Mouse (Mus musculus) ES-Bruce4 (cell line): Measurements from ENCODE around the gene Xrcc1. TPM values are rescaled to one million over a fixed set of nuclear protein-coding genes. Genes with fewer than 3 reads are reported as not detected.
A peak's percentile ranks its signal among the peaks of the same experiment; 100 is the strongest.

ENCODE experiments used
- H3K27ac ChIP-seq: 2 replicates; pipeline ENCODE4 v1.5.1; 2012; ENCODE audit warnings: low read length, inconsistent platforms; ENCODE audit not compliant: insufficient read depth
- H3K27me3 ChIP-seq: 2 replicates; pipeline ENCODE4 v1.6.1; 2012; ENCODE audit warnings: mild to moderate bottlenecking, low read length, inconsistent platforms; ENCODE audit not compliant: control insufficient read depth, poor library complexity, insufficient read depth, severe bottlenecking
- H3K36me3 ChIP-seq: 2 replicates; pipeline ENCODE4 v1.6.1; 2012; ENCODE audit warnings: inconsistent platforms, mild to moderate bottlenecking, low read length, moderate library complexity; ENCODE audit not compliant: control insufficient read depth, poor library complexity, insufficient read depth, severe bottlenecking
- H3K4me1 ChIP-seq: one replicate; pipeline ENCODE4 v1.8.1; 2011; ENCODE audit warnings: low read length; ENCODE audit not compliant: control insufficient read depth, insufficient read depth
- H3K4me3 ChIP-seq: 2 replicates; pipeline ENCODE4 v1.5.1; 2011; ENCODE audit warnings: low read depth, mild to moderate bottlenecking, low read length
- H3K9ac ChIP-seq: 2 replicates; pipeline ENCODE4 v1.6.1; 2012; ENCODE audit warnings: low read depth, mild to moderate bottlenecking, inconsistent platforms; ENCODE audit not compliant: poor library complexity, severe bottlenecking
- H3K9me3 ChIP-seq: replicated peaks from 2 replicates; pipeline ENCODE4 v1.6.1; 2012; ENCODE audit warnings: mild to moderate bottlenecking, low read length, inconsistent platforms; ENCODE audit not compliant: control insufficient read depth, poor library complexity, insufficient read depth, severe bottlenecking
- CTCF ChIP-seq: IDR thresholded peaks from one replicate; pipeline ENCODE4 v1.8.1; 2011; ENCODE audit warnings: low read depth, low read length
- EP300 ChIP-seq: IDR thresholded peaks from 2 replicates; pipeline ENCODE4 v1.6.1; 2011; ENCODE audit warnings: low read depth, low read length; ENCODE audit not compliant: insufficient read depth
- POLR2A ChIP-seq: IDR thresholded peaks from one replicate; pipeline ENCODE4 v1.8.1; 2011; ENCODE audit warnings: low read length; ENCODE audit not compliant: insufficient read depth
- polyA plus RNA-seq: library from polyadenylated mRNA; stranded (reverse); fragments of >200 nt; gene quantifications from 2 replicates; pipeline ENCODE4 v1.2.4, GENCODE M21; 2011; ENCODE audit warnings: low read depth; ENCODE audit not compliant: missing spikeins, insufficient read depth, insufficient read length

The Xrcc1 gene
- polyA plus RNA-seq, 1 experiment: 85.8 TPM

GRCm38 (mm10) chr7:24572455-24572854 is 26.4 kb downstream of the Xrcc1 start:
- H3K36me3 ChIP-seq: peaks cover 9% of the 10 kb centered on the region
- H3K27ac ChIP-seq: no peak overlapping the region
- H3K4me1 ChIP-seq: no peaks in the 10 kb centered on the region
- H3K4me3 ChIP-seq: no peak overlapping the region
- no peaks in the 10 kb centered on the region for H3K27me3 ChIP-seq
- H3K9me3 ChIP-seq: no peaks in the 10 kb centered on the region
- TF ChIP-seq EP300: no peak
- TF ChIP-seq CTCF: peak; percentile 20
- H3K9ac ChIP-seq: no peak overlapping the region

- Histone ChIP-seq H3K4me1 (no peaks in the 10 kb centered on the region), H3K9ac (no peak overlapping the region), H3K4me3 (no peak overlapping the region), H3K27me3 (no peaks in the 10 kb centered on the region), H3K36me3 (no peaks in the 10 kb centered on the region), H3K27ac (no peak overlapping the region), H3K9me3 (no peaks in the 10 kb centered on the region)
- TF ChIP-seq EP300: no peak
- no peak for TF ChIP-seq POLR2A
- no peak for TF ChIP-seq CTCF
Measured at GRCm38 (mm10) chr7:24574224-24574796, 28.2 kb downstream of the Xrcc1 start.

DNA sequence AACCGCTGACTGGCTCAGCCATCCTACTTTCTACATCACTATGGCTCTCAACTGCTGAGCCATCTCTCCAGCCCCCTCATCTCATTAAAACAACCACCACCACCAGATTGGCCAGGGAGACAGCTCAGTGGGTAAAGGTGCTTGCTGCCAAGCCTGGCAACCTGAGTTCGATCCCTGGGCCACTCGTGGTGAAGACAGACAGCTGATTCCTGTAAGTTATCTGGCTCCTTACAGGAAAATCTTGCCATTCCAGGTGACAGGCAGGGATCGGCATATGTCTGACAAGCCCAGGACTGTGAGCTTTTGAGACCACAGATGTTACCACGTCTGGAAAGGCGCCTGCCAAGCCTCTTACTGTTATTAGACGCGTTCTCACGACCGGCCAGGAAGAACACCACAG is 31.7 kb downstream of the Xrcc1 start:
- no peaks in the 10 kb centered on the region for H3K4me1 ChIP-seq
- no peaks in the 10 kb centered on the region for H3K9me3 ChIP-seq
- H3K9ac ChIP-seq: no peak overlapping the region
- TF ChIP-seq POLR2A: no peak
- TF ChIP-seq CTCF: no peak
- TF ChIP-seq EP300: no peak
- H3K4me3 ChIP-seq: no peak overlapping the region
- H3K27ac ChIP-seq: no peak overlapping the region
- no peaks in the 10 kb centered on the region for H3K27me3 ChIP-seq
- no peaks in the 10 kb centered on the region for H3K36me3 ChIP-seq

GRCm38 (mm10) chr7:24584876-24585275 is 38.8 kb downstream of the Xrcc1 start:
- no peak overlapping the region for H3K4me3 ChIP-seq
- TF ChIP-seq POLR2A (no peak), CTCF (no peak), EP300 (no peak)

DNA sequence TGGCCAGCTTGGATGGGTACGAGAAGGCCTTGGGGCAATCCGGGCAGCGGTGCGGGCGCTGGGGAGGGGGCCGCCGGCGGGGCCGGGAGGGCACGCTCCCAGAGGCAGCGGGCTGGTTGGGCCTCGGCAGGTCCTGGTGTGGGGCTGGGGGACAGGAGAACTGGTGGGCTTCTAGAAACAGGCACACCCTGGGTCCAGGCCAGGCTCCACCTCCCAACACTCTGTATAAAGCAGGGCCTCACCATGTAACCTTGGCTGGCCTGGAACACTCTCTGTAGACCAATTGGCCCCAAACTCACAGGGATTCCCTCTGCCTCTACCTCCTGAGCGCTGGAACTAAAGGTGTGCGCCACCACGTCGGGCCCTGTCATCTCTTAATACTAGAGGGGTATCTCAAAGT is 39.9 kb downstream of the Xrcc1 start:
- Histone ChIP-seq H3K4me1 (peaks cover 1% of the 10 kb centered on the region), H3K27ac (no peak overlapping the region), H3K9ac (peak overlapping the region; percentile 29), H3K9me3 (peaks cover 5% of the 10 kb centered on the region; the same call in 1 of the 2 replicates), H3K27me3 (no peaks in the 10 kb centered on the region), H3K4me3 (peak overlapping the region; percentile 75), H3K36me3 (no peaks in the 10 kb centered on the region)
- TF ChIP-seq EP300: no peak

More at GRCm38 (mm10) chr7:24584876-24585275, 38.8 kb downstream of the Xrcc1 start:
- H3K9me3 ChIP-seq: peaks cover 5% of the 10 kb centered on the region; the same call in 1 of the 2 replicates
- no peaks in the 10 kb centered on the region for H3K27me3 ChIP-seq
- H3K9ac ChIP-seq: no peak overlapping the region
- H3K4me1 ChIP-seq: peaks cover 1% of the 10 kb centered on the region
- H3K36me3 ChIP-seq: no peaks in the 10 kb centered on the region
- no peak overlapping the region for H3K27ac ChIP-seq

DNA sequence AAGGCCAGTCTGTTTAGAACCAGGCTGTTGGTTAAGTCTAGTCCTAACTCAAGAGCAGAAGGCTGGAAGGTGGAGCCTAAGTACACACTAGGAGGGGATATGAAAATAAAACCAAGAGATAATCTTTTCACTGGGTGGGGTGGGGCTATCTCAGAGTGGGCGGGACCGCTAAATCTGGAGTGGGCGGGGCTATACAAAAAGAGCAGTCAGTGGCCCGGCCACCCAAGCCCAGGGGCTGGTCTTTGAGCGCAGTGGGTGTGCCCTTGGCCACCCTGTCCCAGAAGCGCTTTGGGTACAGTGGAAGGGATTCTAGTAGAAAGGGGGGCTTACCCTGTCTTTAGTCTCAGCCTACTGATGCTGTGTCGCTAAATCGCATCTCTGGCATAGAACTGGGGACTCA is 40.7 kb downstream of the Xrcc1 start:
- no peak overlapping the region for H3K9ac ChIP-seq
- no peaks in the 10 kb centered on the region for H3K27me3 ChIP-seq
- peaks cover 1% of the 10 kb centered on the region for H3K4me1 ChIP-seq
- TF ChIP-seq EP300 (no peak), CTCF (no peak), POLR2A (no peak)
- no peaks in the 10 kb centered on the region for H3K36me3 ChIP-seq
- H3K4me3 ChIP-seq: peak overlapping the region; percentile 47; the same call in 1 of the 2 replicates
- H3K27ac ChIP-seq: no peak overlapping the region
- peaks cover 5% of the 10 kb centered on the region; the same call in 1 of the 2 replicates for H3K9me3 ChIP-seq
